Mouse (Mus musculus) stomach, postnatal 0 days (tissue): ENCODE data around the gene Grhpr.
"Not testable (repeated sequence)": the region's sequence is repeated elsewhere in the genome, so short reads cannot be mapped to it uniquely, and the experiment has no call there.

ENCODE experiments used
- CTCF ChIP-seq: IDR thresholded peaks from 2 replicates; pipeline ENCODE4 v1.5.1; 2016; ENCODE audit warnings: antibody characterized with exemption, low read depth, mild to moderate bottlenecking, moderate library complexity
- EP300 ChIP-seq: optimal IDR thresholded peaks from 2 replicates; pipeline ENCODE3; 2016; ENCODE audit warnings: antibody characterized with exemption

DNA sequence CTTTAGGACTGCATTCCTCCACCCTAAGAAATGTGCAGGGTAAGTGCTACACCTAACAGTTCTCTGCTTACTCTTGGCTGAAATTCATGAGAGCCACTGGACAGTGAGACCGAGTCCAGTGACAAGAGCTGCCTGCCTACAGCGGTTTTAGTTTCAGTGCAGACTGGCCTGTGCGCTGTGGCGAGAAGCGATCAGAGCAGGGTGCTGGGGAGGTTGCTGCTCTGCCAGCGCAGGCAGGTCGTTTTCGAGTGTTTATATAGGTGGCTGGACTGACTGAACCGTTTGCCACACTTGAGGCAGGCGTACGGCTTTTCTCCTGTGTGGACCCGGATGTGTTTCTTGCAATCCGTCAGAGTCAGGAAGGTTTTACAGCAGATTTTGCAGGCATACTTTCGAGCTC, 12.0 kb downstream of the Grhpr start:
- TF ChIP-seq EP300, CTCF: not testable (repeated sequence)
